Mouse (Mus musculus) cerebellum, postnatal 10 days (tissue): ENCODE data around the gene Pus1.

Experiments
- DNase-seq, 2 experiments: peaks; one replicate each; pipeline ENCODE4 v3.0.0; 2021; ENCODE audit warnings: mixed read lengths in 2 of 2

Pus1 gene

GRCm38 (mm10) chr5:110779998-110780760, at the start of gene Pus1:
TSS of gene Pus1 (minus strand) at chr5:110780659.
- DNase-seq, result peak; percentile 93 to 95

- DNase-seq, result no peak
These were observed 47.1 kb upstream of the Pus1 start for GRCm38 (mm10) chr5:110827576-110827975.

- no peak for DNase-seq
These were observed 46.5 kb upstream of the Pus1 start for GRCm38 (mm10) chr5:110826781-110827495.

GRCm38 (mm10) chr5:110824421-110824820, 44.0 kb upstream of the Pus1 start:
- no peak for DNase-seq

GRCm38 (mm10) chr5:110809667-110810325, 29.3 kb upstream of the Pus1 start, which contains the start of gene Ulk1:
TSS of gene Ulk1 (minus strand) at chr5:110810097.
- DNase-seq, result peak; percentile 100

- DNase-seq, result peak; percentile 58 to 66
These were observed 28.6 kb upstream of the Pus1 start for GRCm38 (mm10) chr5:110808821-110809666.

GRCm38 (mm10) chr5:110808061-110808631, 27.7 kb upstream of the Pus1 start:
- peak; percentile 95 to 96 for DNase-seq

- no peak for DNase-seq
These were observed 27.0 kb upstream of the Pus1 start for GRCm38 (mm10) chr5:110807453-110807852.

GRCm38 (mm10) chr5:110806676-110807075, 26.2 kb upstream of the Pus1 start:
- DNase-seq, result no peak

GRCm38 (mm10) chr5:110806154-110806553, 25.7 kb upstream of the Pus1 start:
- no peak for DNase-seq

- DNase-seq, result no peak
These were observed 23.7 kb upstream of the Pus1 start for GRCm38 (mm10) chr5:110804012-110804743.

- DNase-seq, result no peak
These were observed 22.4 kb upstream of the Pus1 start for GRCm38 (mm10) chr5:110802809-110803208.

- DNase-seq, result peak; percentile 87 to 89
These were observed 21.7 kb upstream of the Pus1 start for GRCm38 (mm10) chr5:110802186-110802585.

- DNase-seq, result no peak
These were observed 20.7 kb upstream of the Pus1 start for GRCm38 (mm10) chr5:110801036-110801624.

GRCm38 (mm10) chr5:110797696-110798095, 17.2 kb upstream of the Pus1 start:
- DNase-seq, result peak in 1 of 2 experiments; percentile 56

GRCm38 (mm10) chr5:110794363-110794762, 13.9 kb upstream of the Pus1 start:
- peak in 1 of 2 experiments; percentile 40 for DNase-seq

- DNase-seq, result peak; percentile 74 to 86
These were observed 8.2 kb upstream of the Pus1 start for GRCm38 (mm10) chr5:110788684-110789083.

GRCm38 (mm10) chr5:110786081-110786835, 5.8 kb upstream of the Pus1 start:
- peak; percentile 44 to 58 for DNase-seq

GRCm38 (mm10) chr5:110783150-110783549, 2.7 kb upstream of the Pus1 start:
- peak in 1 of 2 experiments; percentile 1 for DNase-seq
